Mouse (Mus musculus): ENCODE data around the gene Gm49318. TPM values are rescaled to one million over a fixed set of nuclear protein-coding genes. Genes with fewer than 3 reads are reported as not detected.

Gene Gm49318
- polyA plus RNA-seq, 1 experiment from 2014 or later: not detected

DNA sequence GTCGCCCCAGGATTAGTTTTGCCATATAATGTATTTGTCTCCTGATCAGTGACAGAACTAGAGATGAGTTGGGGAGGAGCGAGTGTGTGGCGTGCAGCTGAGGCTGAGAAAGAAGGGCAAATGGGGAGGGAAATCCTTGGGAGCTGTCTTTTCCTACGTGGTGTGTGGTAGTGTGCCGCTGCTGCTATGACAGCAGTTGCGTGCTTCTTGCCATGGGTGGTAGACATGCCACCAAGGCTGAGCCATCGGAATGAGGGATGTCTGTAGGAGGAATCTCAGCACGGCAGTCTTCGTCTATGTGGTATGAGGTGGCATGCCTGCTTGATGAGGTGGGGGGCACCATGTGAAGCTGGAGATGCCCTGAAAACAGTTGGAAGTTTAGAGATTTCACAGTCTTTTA is 40.7 kb downstream of the Gm49318 start:
- DNase-seq (ENCODE audit: low spot score) (no peak), ATAC-seq (ENCODE audit: low read depth) (no peak)
- 89% methylated on average over 9 of the region's 9 CpGs for WGBS
- Histone ChIP-seq H3K9ac (ENCODE audit: low read depth, low read length) (no peak overlapping the region), H3K27ac (replicated peaks; ENCODE audit: low read depth, low read length) (no peak overlapping the region), H3K4me3 (ENCODE audit: low read depth, low read length) (no peak overlapping the region), H3K36me3 (ENCODE audit: control insufficient read depth, insufficient read depth, low read length) (no peaks in the 10 kb centered on the region), H3K4me2 (ENCODE audit: low read depth, low read length) (no peak overlapping the region), H3K27me3 (replicated peaks; ENCODE audit: control insufficient read depth, insufficient read depth, low read length) (no peaks in the 10 kb centered on the region), H3K4me1 (ENCODE audit: control insufficient read depth, insufficient read depth, low read length) (no peaks in the 10 kb centered on the region), H3K9me3 (ENCODE audit: control insufficient read depth, low read length) (no peaks in the 10 kb centered on the region)

DNA sequence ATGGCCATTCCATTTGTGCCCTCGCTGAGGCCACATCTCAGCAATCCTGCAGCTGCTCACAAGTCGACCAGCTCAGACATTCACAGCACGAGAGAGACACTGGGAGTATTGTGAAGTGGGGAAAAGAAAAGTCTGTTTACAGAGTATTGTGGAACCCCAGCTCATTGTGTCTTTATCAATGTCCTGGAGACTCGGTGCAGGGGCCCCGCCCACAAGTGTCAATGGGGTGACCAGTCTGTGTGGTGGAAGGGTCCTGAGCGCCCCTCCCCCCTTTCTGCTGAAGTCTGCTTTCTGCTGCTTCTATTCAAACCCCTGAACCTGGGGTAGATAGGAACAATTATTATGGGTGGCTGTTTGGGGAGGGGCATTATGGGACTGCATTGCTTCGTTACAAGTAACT is 42.6 kb downstream of the Gm49318 start:
- Histone ChIP-seq H3K4me2 (ENCODE audit: low read depth, low read length) (no peak overlapping the region), H3K36me3 (ENCODE audit: control insufficient read depth, insufficient read depth, low read length) (no peaks in the 10 kb centered on the region), H3K27me3 (replicated peaks; ENCODE audit: control insufficient read depth, insufficient read depth, low read length) (no peaks in the 10 kb centered on the region), H3K4me3 (ENCODE audit: low read depth, low read length) (no peak overlapping the region), H3K27ac (replicated peaks; ENCODE audit: low read depth, low read length) (no peak overlapping the region), H3K9ac (ENCODE audit: low read depth, low read length) (no peak overlapping the region), H3K4me1 (ENCODE audit: control insufficient read depth, insufficient read depth, low read length) (no peaks in the 10 kb centered on the region), H3K9me3 (ENCODE audit: control insufficient read depth, low read length) (no peaks in the 10 kb centered on the region)
- no peak for ATAC-seq (ENCODE audit: low read depth)
- no peak for DNase-seq (ENCODE audit: low spot score)
- 51% methylated on average over 7 of the region's 7 CpGs for WGBS

DNA sequence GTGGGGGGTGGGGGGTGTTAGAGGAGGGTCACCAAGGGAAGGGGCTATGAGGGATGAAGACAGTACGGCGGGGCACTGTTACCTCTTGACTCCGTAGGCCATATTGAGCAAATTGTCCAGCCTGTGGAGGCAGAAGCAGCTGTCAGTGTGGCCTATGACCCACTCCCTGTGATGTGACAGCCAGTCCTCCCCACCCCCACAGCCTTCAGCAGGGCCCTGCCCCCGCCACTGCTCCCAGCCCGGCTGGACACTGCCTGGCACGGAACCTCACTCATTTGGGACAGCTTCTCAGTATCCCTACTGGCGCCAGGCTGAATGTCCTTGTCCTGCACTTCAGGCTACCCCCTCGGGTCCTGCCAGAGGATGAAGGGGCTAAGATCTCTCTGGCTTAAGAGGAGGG is 46.5 kb downstream of the Gm49318 start:
- Histone ChIP-seq H3K27ac (replicated peaks; ENCODE audit: low read depth, low read length) (no peak overlapping the region), H3K4me2 (ENCODE audit: low read depth, low read length) (no peak overlapping the region), H3K4me3 (ENCODE audit: low read depth, low read length) (no peak overlapping the region), H3K9ac (ENCODE audit: low read depth, low read length) (no peak overlapping the region), H3K4me1 (ENCODE audit: control insufficient read depth, insufficient read depth, low read length) (no peaks in the 10 kb centered on the region), H3K27me3 (replicated peaks; ENCODE audit: control insufficient read depth, insufficient read depth, low read length) (no peaks in the 10 kb centered on the region), H3K36me3 (ENCODE audit: control insufficient read depth, insufficient read depth, low read length) (no peaks in the 10 kb centered on the region), H3K9me3 (ENCODE audit: control insufficient read depth, low read length) (no peaks in the 10 kb centered on the region)
- DNase-seq (ENCODE audit: low spot score): no peak
- 30% methylated on average over 8 of the region's 8 CpGs for WGBS
- ATAC-seq (ENCODE audit: low read depth): no peak

DNA sequence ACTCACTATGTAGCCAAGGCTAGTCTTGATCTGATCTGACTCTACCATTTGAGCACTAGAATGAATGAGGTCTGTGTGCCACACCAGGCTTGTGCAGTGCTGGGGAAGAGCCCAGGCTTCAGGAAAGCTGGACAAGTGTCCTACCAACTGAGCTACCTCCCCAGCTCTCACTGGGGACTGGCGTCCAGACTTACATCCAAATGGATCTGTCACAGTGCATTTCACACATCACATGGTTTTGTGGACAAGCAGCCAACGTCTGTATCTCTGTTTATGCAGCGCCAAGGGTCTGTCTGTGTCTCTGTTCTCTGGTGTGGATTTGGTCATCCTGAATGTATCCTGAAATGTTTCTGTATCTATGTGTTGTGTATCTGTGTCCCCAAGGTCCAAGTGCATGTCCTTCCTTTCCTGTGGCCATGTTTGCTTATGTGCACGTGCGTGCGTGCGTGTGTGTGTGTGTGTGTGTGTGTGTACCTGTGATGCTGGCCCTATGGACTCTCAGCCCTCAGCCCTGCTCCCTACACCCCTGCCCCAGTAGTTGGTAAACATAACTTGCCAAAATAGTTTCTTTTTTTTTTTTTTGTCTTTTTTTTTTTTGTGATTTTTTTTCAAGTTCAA is 53.7 kb downstream of the Gm49318 start:
- Histone ChIP-seq H3K4me3 (ENCODE audit: low read depth, low read length) (no peak overlapping the region), H3K4me2 (ENCODE audit: low read depth, low read length) (no peak overlapping the region), H3K9me3 (ENCODE audit: control insufficient read depth, low read length) (no peaks in the 10 kb centered on the region), H3K36me3 (ENCODE audit: control insufficient read depth, insufficient read depth, low read length) (peaks cover 24% of the 10 kb centered on the region), H3K4me1 (ENCODE audit: control insufficient read depth, insufficient read depth, low read length) (no peaks in the 10 kb centered on the region), H3K27ac (replicated peaks; ENCODE audit: low read depth, low read length) (no peak overlapping the region), H3K9ac (ENCODE audit: low read depth, low read length) (no peak overlapping the region), H3K27me3 (replicated peaks; ENCODE audit: control insufficient read depth, insufficient read depth, low read length) (no peaks in the 10 kb centered on the region)
- 77% methylated on average over 7 of the region's 7 CpGs for WGBS
- no peak for DNase-seq (ENCODE audit: low spot score)
- no peak for ATAC-seq (ENCODE audit: low read depth)

DNA sequence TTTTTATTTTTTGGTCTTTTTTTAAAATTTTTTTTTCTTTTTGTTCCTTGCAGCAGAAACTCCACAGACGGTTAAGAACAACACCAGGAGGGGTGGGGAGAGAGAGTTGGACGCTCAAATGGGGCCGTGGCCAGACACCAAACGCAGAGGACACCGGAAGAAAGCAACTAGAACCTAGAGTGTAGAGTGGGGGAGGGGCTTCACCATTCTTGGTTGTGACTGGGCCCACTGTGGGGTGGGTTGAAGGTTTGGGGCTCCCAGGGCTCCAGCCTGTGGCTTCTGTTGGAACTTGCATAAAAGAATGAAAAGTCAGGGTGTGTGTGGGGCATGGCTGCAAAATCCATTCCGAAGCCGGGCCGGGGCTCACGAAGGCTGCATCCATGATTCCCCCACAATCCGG is 54.8 kb downstream of the Gm49318 start:
- Histone ChIP-seq H3K4me3 (ENCODE audit: low read depth, low read length) (no peak overlapping the region), H3K9ac (ENCODE audit: low read depth, low read length) (no peak overlapping the region), H3K4me2 (ENCODE audit: low read depth, low read length) (no peak overlapping the region), H3K4me1 (ENCODE audit: control insufficient read depth, insufficient read depth, low read length) (no peaks in the 10 kb centered on the region), H3K9me3 (ENCODE audit: control insufficient read depth, low read length) (no peaks in the 10 kb centered on the region), H3K27me3 (replicated peaks; ENCODE audit: control insufficient read depth, insufficient read depth, low read length) (no peaks in the 10 kb centered on the region), H3K36me3 (ENCODE audit: control insufficient read depth, insufficient read depth, low read length) (peaks cover 35% of the 10 kb centered on the region), H3K27ac (replicated peaks; ENCODE audit: low read depth, low read length) (no peak overlapping the region)
- WGBS: 63% methylated on average over 10 of the region's 10 CpGs
- ATAC-seq (ENCODE audit: low read depth): no peak
- DNase-seq (ENCODE audit: low spot score): no peak

DNA sequence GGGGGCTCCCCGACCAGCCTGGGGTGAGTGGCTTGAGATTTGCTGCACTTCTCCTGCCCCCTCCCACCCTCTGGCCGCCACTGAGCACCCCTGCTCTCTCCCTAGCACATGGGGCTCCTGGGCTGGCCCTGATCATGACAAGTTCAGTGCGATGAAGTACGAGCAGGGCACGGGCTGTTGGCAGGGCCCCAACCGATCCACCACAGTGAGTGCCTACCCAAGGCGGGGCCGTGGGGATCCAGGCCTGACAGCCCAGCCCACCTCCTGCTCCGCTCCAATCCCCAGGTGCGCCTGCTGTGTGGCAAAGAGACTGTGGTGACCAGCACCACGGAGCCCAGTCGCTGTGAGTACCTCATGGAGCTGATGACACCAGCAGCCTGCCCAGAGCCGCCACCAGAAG is 58.3 kb downstream of the Gm49318 start:
- H3K4me2 ChIP-seq (ENCODE audit: low read depth, low read length): no peak overlapping the region
- H3K4me1 ChIP-seq (ENCODE audit: control insufficient read depth, insufficient read depth, low read length): no peaks in the 10 kb centered on the region
- peaks cover 70% of the 10 kb centered on the region for H3K36me3 ChIP-seq (ENCODE audit: control insufficient read depth, insufficient read depth, low read length)
- ATAC-seq (ENCODE audit: low read depth): no peak
- H3K9me3 ChIP-seq (ENCODE audit: control insufficient read depth, low read length): no peaks in the 10 kb centered on the region
- WGBS: 97% methylated on average over 11 of the region's 13 CpGs
- no peaks in the 10 kb centered on the region for H3K27me3 ChIP-seq (replicated peaks; ENCODE audit: control insufficient read depth, insufficient read depth, low read length)
- no peak overlapping the region for H3K4me3 ChIP-seq (ENCODE audit: low read depth, low read length)
- no peak overlapping the region for H3K27ac ChIP-seq (replicated peaks; ENCODE audit: low read depth, low read length)
- DNase-seq (ENCODE audit: low spot score): no peak
- no peak overlapping the region for H3K9ac ChIP-seq (ENCODE audit: low read depth, low read length)

DNA sequence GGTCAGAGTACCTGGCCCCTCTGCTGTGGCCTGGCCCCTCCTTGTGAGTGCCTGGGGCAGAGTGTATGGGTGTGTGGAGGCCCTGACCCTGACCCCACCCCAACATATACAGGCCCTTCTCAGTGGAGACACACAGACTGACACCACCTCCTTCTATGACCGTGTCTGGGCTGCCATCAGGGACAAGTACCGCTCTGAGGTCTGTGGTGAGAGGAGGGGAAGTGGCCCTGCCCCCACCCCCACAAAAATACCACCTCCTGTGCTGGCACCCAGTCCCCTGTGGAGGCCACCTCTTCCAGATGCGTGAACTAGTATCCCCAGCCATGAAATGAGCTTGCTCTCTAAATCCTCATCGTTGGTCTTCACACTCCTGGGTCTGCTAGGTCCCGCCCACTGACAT is 60.0 kb downstream of the Gm49318 start:
- H3K36me3 ChIP-seq (ENCODE audit: control insufficient read depth, insufficient read depth, low read length): peaks cover 87% of the 10 kb centered on the region
- H3K27me3 ChIP-seq (replicated peaks; ENCODE audit: control insufficient read depth, insufficient read depth, low read length): no peaks in the 10 kb centered on the region
- DNase-seq (ENCODE audit: low spot score): no peak
- H3K4me2 ChIP-seq (ENCODE audit: low read depth, low read length): no peak overlapping the region
- 85% methylated on average over 4 of the region's 5 CpGs for WGBS
- ATAC-seq (ENCODE audit: low read depth): no peak
- no peaks in the 10 kb centered on the region for H3K4me1 ChIP-seq (ENCODE audit: control insufficient read depth, insufficient read depth, low read length)
- no peak overlapping the region for H3K4me3 ChIP-seq (ENCODE audit: low read depth, low read length)
- H3K27ac ChIP-seq (replicated peaks; ENCODE audit: low read depth, low read length): no peak overlapping the region
- no peak overlapping the region for H3K9ac ChIP-seq (ENCODE audit: low read depth, low read length)
- H3K9me3 ChIP-seq (ENCODE audit: control insufficient read depth, low read length): no peaks in the 10 kb centered on the region

DNA sequence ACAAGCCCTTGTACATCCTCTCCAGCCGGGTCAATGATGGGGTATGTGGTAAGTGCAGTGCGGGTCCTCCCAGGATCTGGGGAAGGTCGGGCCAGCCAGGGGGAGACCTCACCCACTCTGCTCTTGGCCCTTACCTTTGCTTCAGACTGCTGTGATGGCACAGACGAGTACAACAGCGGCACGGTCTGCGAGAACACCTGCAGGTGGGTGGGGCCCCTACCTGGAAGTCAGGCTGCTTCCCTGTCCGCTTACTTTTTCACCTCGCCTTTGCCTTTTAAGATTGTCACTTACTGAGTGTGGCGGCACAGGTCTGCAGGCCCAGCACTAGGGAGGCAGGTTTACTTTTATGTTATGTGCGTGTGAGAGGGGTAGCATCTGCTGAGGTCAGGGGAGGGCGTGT is 66.5 kb downstream of the Gm49318 start:
- Histone ChIP-seq H3K9ac (ENCODE audit: low read depth, low read length) (no peak overlapping the region), H3K27ac (replicated peaks; ENCODE audit: low read depth, low read length) (no peak overlapping the region), H3K36me3 (ENCODE audit: control insufficient read depth, insufficient read depth, low read length) (peaks cover 59% of the 10 kb centered on the region), H3K27me3 (replicated peaks; ENCODE audit: control insufficient read depth, insufficient read depth, low read length) (no peaks in the 10 kb centered on the region), H3K4me3 (ENCODE audit: low read depth, low read length) (no peak overlapping the region), H3K4me2 (ENCODE audit: low read depth, low read length) (no peak overlapping the region), H3K4me1 (ENCODE audit: control insufficient read depth, insufficient read depth, low read length) (peaks cover 16% of the 10 kb centered on the region), H3K9me3 (ENCODE audit: control insufficient read depth, low read length) (no peaks in the 10 kb centered on the region)
- ATAC-seq (ENCODE audit: low read depth) (no peak), DNase-seq (ENCODE audit: low spot score) (no peak)
- WGBS: 94% methylated on average over 12 of the region's 12 CpGs

DNA sequence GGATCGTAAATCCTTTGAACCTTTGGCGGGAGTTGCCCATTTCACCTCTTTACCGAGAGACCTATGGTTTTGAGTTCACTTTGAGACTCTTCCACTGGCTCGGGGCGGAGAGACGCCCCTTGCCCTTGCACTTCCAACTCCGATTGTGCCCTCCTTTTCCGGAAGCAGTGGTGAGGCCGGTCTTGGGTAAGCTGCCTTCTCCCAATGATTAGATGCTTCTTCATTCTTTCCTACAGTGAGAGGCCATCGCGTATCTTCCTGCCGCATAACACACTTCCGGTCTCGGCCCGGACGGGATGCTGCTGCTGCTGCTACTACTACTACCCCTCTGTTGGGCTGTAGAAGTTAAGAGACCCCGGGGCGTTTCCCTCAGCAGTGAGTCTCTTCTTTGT is 67.9 kb downstream of the Gm49318 start:
- H3K27me3 ChIP-seq (replicated peaks; ENCODE audit: control insufficient read depth, insufficient read depth, low read length): no peaks in the 10 kb centered on the region
- H3K27ac ChIP-seq (replicated peaks; ENCODE audit: low read depth, low read length): peak overlapping the region; percentile 48; the same call in 1 of the 2 replicates
- DNase-seq (ENCODE audit: low spot score) (peak; percentile 48), ATAC-seq (ENCODE audit: low read depth) (no peak)
- no peaks in the 10 kb centered on the region for H3K9me3 ChIP-seq (ENCODE audit: control insufficient read depth, low read length)
- WGBS: under 1% methylated on average over 18 of the region's 18 CpGs
- H3K36me3 ChIP-seq (ENCODE audit: control insufficient read depth, insufficient read depth, low read length): peaks cover 45% of the 10 kb centered on the region
- peak overlapping the region; percentile 63 for H3K4me2 ChIP-seq (ENCODE audit: low read depth, low read length)
- peak overlapping the region; percentile 70 for H3K9ac ChIP-seq (ENCODE audit: low read depth, low read length)
- H3K4me1 ChIP-seq (ENCODE audit: control insufficient read depth, insufficient read depth, low read length): peaks cover 16% of the 10 kb centered on the region
- peak overlapping the region; percentile 67 for H3K4me3 ChIP-seq (ENCODE audit: low read depth, low read length)

Measured in embryonic facial prominence, embryonic 14.5 days (tissue).